ENCODE assay signal across 9 mouse cellular contexts in genomic region chr17:67629211-67629657, GRCm38 (mm10). TPM values are rescaled to one million over a fixed set of nuclear protein-coding genes. Genes with fewer than 3 reads are reported as not detected.
DNase-seq lines count a peak whose midpoint lies in the region; ATAC-seq and TF ChIP-seq lines count a peak whose summit lies in the region.
"Had no signal": no experiment of that assay in that cellular context is flagged by ENCODE, and none has a peak within 500 bp of the region (broad histone marks: within the 10 kb centered on the region; RNA-seq: fewer than 3 reads in every experiment).

No protein-coding gene starts in this region.

- H3K4me3 ChIP-seq in hindbrain, postnatal 0 days (ENCODE audit: low read length) = no peak overlapping the region
- no peak overlapping the region for H3K4me3 ChIP-seq in hindbrain, embryonic 12.5 days
- H3K4me3 ChIP-seq in kidney, postnatal 0 days (replicated peaks; ENCODE audit: low read depth, low read length) = no peak overlapping the region
- no peak overlapping the region for H3K4me3 ChIP-seq in midbrain, embryonic 16.5 days (ENCODE audit: low read depth, low read length)
- H3K4me3 ChIP-seq: neural tube, embryonic 13.5 days had no signal

- no peak overlapping the region for H3K27ac ChIP-seq in hindbrain, postnatal 0 days
- H3K27ac ChIP-seq in hindbrain, embryonic 12.5 days = no peak overlapping the region
- no peak overlapping the region for H3K27ac ChIP-seq in kidney, postnatal 0 days
- H3K27ac ChIP-seq in midbrain, embryonic 16.5 days (ENCODE audit: low read length) = peak overlapping the region; percentile 33
- H3K27ac ChIP-seq: neural tube, embryonic 13.5 days had no signal

- H3K9me3 ChIP-seq in hindbrain, postnatal 0 days (ENCODE audit: low read length) = no peaks in the 10 kb centered on the region
- H3K9me3 ChIP-seq in hindbrain, embryonic 12.5 days (replicated peaks) = no peaks in the 10 kb centered on the region
- H3K9me3 ChIP-seq in kidney, postnatal 0 days (replicated peaks; ENCODE audit: low read length) = no peaks in the 10 kb centered on the region
- no peaks in the 10 kb centered on the region for H3K9me3 ChIP-seq in midbrain, embryonic 16.5 days (replicated peaks; ENCODE audit: control insufficient read depth, low read length, poor library complexity, severe bottlenecking)
- H3K9me3 ChIP-seq: neural tube, embryonic 13.5 days had no signal

- no peaks in the 10 kb centered on the region for H3K27me3 ChIP-seq in hindbrain, postnatal 0 days (ENCODE audit: insufficient read depth, low read length)
- no peaks in the 10 kb centered on the region for H3K27me3 ChIP-seq in hindbrain, embryonic 12.5 days
- no peaks in the 10 kb centered on the region for H3K27me3 ChIP-seq in kidney, postnatal 0 days (ENCODE audit: insufficient read depth, low read length)
- H3K27me3 ChIP-seq in midbrain, embryonic 16.5 days (ENCODE audit: control insufficient read depth, insufficient read depth, low read depth, low read length) = no peaks in the 10 kb centered on the region
- H3K27me3 ChIP-seq: neural tube, embryonic 13.5 days had no signal

- H3K9ac ChIP-seq in hindbrain, postnatal 0 days (replicated peaks; ENCODE audit: low read length) = no peak overlapping the region
- no peak overlapping the region for H3K9ac ChIP-seq in hindbrain, embryonic 12.5 days
- no peak overlapping the region for H3K9ac ChIP-seq in kidney, postnatal 0 days (ENCODE audit: low read depth, low read length)
- no peak overlapping the region for H3K9ac ChIP-seq in midbrain, embryonic 16.5 days (ENCODE audit: low read depth, low read length)
- H3K9ac ChIP-seq: neural tube, embryonic 13.5 days had no signal

- TF ChIP-seq CTCF in hindbrain, postnatal 0 days (IDR thresholded peaks at IDR 0.05; ENCODE audit: low read depth) = no peak
- TF ChIP-seq CTCF in kidney, postnatal 0 days (IDR thresholded peaks at IDR 0.05; ENCODE audit: low read depth) = no peak

- H3K36me3 ChIP-seq in hindbrain, postnatal 0 days (ENCODE audit: insufficient read depth, low read length) = no peaks in the 10 kb centered on the region
- no peaks in the 10 kb centered on the region for H3K36me3 ChIP-seq in hindbrain, embryonic 12.5 days
- no peaks in the 10 kb centered on the region for H3K36me3 ChIP-seq in kidney, postnatal 0 days (ENCODE audit: insufficient read depth, low read length)
- no peaks in the 10 kb centered on the region for H3K36me3 ChIP-seq in midbrain, embryonic 16.5 days (ENCODE audit: control insufficient read depth, insufficient read depth, low read length)
- H3K36me3 ChIP-seq: neural tube, embryonic 13.5 days had no signal

- intact Hi-C loops in gastrocnemius, postnatal 36 days (cut with DNase I) = no loop called here

- no peaks in the 10 kb centered on the region for H3K4me1 ChIP-seq in hindbrain, postnatal 0 days (ENCODE audit: insufficient read depth, low read length)
- H3K4me1 ChIP-seq in hindbrain, embryonic 12.5 days = peaks cover 9% of the 10 kb centered on the region
- 0 out of 2 replicates have a peak, but pooled peaks cover 7% of the 10 kb centered on the region for H3K4me1 ChIP-seq in kidney, postnatal 0 days (replicated peaks; ENCODE audit: insufficient read depth, low read length)
- H3K4me1 ChIP-seq in midbrain, embryonic 16.5 days (ENCODE audit: control insufficient read depth, insufficient read depth, low read length) = 0 out of 2 replicates have a peak, but pooled peaks cover 4% of the 10 kb centered on the region

- DNase-seq in hindbrain, postnatal 0 days (ENCODE audit: low spot score) = peak; percentile 46
- DNase-seq in adrenal gland, postnatal 4 days (ENCODE audit: low spot score in 2 of 2) = peak; percentile 42 to 51
- DNase-seq in gastrocnemius, postnatal 36 days = peak; percentile 65 to 76
- peak; percentile 34 for DNase-seq in kidney, postnatal 0 days (ENCODE audit: low spot score)
- no peak for DNase-seq in frontal cortex, postnatal 36 days (ENCODE audit: low spot score in 2 of 2)

- peak; percentile 70 for ATAC-seq in hindbrain, postnatal 0 days
- no peak for ATAC-seq in hindbrain, embryonic 12.5 days (ENCODE audit: low FRiP score)
- no peak; the same call in 1 of the 2 replicates for ATAC-seq in kidney, postnatal 0 days (replicated peaks; ENCODE audit: low FRiP score, low read depth)
- peak; percentile 71; the same call in 1 of the 2 replicates for ATAC-seq in midbrain, embryonic 16.5 days
- ATAC-seq in erythroblast, adult 5-6 weeks (replicated peaks; ENCODE audit: low FRiP score, poor library complexity, severe bottlenecking) = no peak

- no peak overlapping the region for H3K4me2 ChIP-seq in hindbrain, postnatal 0 days (ENCODE audit: low read depth, low read length)
- no peak overlapping the region for H3K4me2 ChIP-seq in hindbrain, embryonic 12.5 days (replicated peaks)
- H3K4me2 ChIP-seq in kidney, postnatal 0 days (ENCODE audit: low read length) = no peak overlapping the region
- H3K4me2 ChIP-seq in midbrain, embryonic 16.5 days (ENCODE audit: low read length) = peak overlapping the region; percentile 9; the same call in 1 of the 2 replicates
- H3K4me2 ChIP-seq: neural tube, embryonic 13.5 days had no signal

- WGBS in hindbrain, postnatal 0 days = 32% methylated on average over 13 of the region's 13 CpGs
- WGBS in hindbrain, embryonic 12.5 days = 51% methylated on average over 13 of the region's 13 CpGs
- WGBS in kidney, postnatal 0 days = 16% methylated on average over 13 of the region's 13 CpGs
- 36% methylated on average over 13 of the region's 13 CpGs for WGBS in midbrain, embryonic 16.5 days

RNA-seq across cellular contexts. Expression of gene Lrrc30, which starts 3.3 kb away (rescaled TPM):
- total RNA-seq in hindbrain, postnatal 0 days (2014; rRNA removed) = not detected in 2 replicates
- not detected in 2 replicates for polyA plus RNA-seq in hindbrain, postnatal 0 days (2015; fragmentation: Nextera tagmentation; extraction: Ambion mirVana)
- not detected in 2 replicates for polyA plus RNA-seq in hindbrain, embryonic 12.5 days (2016; fragmentation: Nextera tagmentation; extraction: Ambion mirVana)
- total RNA-seq in adrenal gland, postnatal 4 days (2021) = under 1 TPM; 0.50 to 0.62 TPM
- 100 to 1,000 TPM in 1 of 2 experiments, 10 to 100 TPM in 1; 51.4 to 117 TPM for total RNA-seq in gastrocnemius, postnatal 36 days (2021)
- polyA plus RNA-seq in kidney, postnatal 0 days (2015; fragmentation: Nextera tagmentation; extraction: Ambion mirVana) = not detected in 2 replicates
- polyA plus RNA-seq in midbrain, embryonic 16.5 days (2015; fragmentation: Nextera tagmentation; extraction: Ambion mirVana) = not detected in 2 replicates
- not detected in 2 replicates for total RNA-seq in erythroblast, adult 5-6 weeks (2015; ENCODE audit: low replicate concordance)
- not detected in 2 replicates for total RNA-seq in erythroblast, adult 5-6 weeks (2017; ENCODE audit: low replicate concordance)
- polyA plus RNA-seq: neural tube, embryonic 13.5 days had no signal

Comparison
In these comparisons a context has a peak if more than half of its experiments do, and no peak if none do; other contexts are left out.
1. ATAC-seq: peak in hindbrain, postnatal 0 days (single experiment) and midbrain, embryonic 16.5 days (single experiment); none in hindbrain, embryonic 12.5 days (single experiment), kidney, postnatal 0 days (single experiment) and erythroblast, adult 5-6 weeks (single experiment).
2. DNase-seq: peak in hindbrain, postnatal 0 days (single experiment), adrenal gland, postnatal 4 days (2 of 2), gastrocnemius, postnatal 36 days (2 of 2) and kidney, postnatal 0 days (single experiment); none in frontal cortex, postnatal 36 days (0 of 2).
3. RNA of gene Lrrc30, which starts 3.3 kb away (total RNA-seq): 51.4 to 117 TPM in gastrocnemius, postnatal 36 days; 0.50 to 0.62 TPM in adrenal gland, postnatal 4 days, not detected in hindbrain, postnatal 0 days and not detected in erythroblast, adult 5-6 weeks; every median in the first group is over 10 times any median in the second.